Mouse (Mus musculus): ENCODE measurements around the gene Colca2.
A peak's percentile ranks its signal among the peaks of the same experiment; 100 is the strongest.

Gene Colca2

GRCm38 (mm10) chr9:51278500-51279381, at the start of gene Colca2:
Gene Colca2, minus strand, starts transcription at chr9:51278569.
- DNase-seq (ENCODE audit: low read depth, low spot score) = peak; percentile 63

DNA sequence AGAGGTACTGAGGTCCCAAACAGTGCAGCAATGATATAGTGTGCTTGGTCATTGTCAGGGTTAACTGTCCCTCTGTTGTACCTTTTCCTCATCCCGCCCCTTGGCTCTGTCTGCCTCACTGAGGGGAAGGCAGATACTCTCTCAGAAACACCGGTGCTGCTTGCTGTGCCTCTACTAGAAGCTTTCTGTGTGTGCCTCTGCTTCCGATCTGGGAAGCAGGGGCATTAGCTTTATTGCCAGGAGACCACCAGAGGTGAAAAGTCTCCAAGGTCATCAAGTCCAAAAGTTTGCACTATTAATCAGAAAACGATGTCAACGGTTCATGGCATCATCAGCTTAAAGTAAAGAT, 49.2 kb upstream of the Colca2 start:
- no peak for DNase-seq (ENCODE audit: low read depth, low spot score)

DNA sequence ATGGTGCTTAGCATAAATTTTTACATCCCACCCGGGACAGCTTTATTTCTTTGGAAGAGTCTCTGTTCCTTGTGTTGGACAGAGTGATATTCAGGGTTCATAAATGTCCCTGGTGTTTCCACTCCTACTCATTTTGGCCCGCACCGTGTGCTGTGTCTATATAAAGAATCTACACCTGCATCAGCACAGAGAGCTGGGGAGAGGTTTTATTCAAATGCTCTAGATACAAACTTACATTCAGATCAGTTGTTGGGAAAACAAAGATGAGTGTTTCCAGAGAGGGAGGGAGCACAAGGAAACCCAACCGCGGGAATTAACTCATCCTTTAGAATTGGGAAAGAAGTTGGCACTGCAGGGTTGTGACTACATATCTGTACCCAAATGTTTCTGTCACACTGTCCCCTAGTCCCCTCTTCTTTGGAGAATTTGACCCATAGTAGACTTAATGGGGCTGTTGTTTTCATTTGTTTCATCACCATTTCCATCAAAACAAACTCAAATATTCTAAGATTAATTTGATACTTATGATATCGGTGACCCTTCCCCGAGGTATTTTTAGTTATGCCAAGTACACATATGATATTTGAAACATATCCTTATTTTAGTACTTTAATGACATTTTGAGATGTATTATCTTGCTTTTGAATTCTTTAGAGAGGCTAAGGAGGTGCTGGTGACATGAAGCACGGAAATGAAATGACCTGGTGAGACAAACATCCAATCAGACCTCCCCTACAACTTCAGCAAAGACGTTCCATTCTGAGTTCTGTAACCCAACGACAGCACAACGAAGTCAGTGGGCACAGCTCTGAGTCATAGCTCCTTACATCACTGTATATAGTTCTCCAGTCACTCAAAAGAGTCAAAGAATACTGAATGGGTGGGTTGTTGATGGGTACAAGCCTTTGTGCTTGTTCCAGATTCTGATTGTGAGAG, 48.5 kb upstream of the Colca2 start:
- no peak for DNase-seq (ENCODE audit: low read depth, low spot score)

GRCm38 (mm10) chr9:51324406-51325065, 46.2 kb upstream of the Colca2 start:
- DNase-seq (ENCODE audit: low read depth, low spot score) = no peak

GRCm38 (mm10) chr9:51320096-51320495, 41.7 kb upstream of the Colca2 start:
- DNase-seq (ENCODE audit: low read depth, low spot score) = no peak

- no peak for DNase-seq (ENCODE audit: low read depth, low spot score)
Observed at GRCm38 (mm10) chr9:51318246-51318645, 39.9 kb upstream of the Colca2 start.

GRCm38 (mm10) chr9:51317322-51317721, 39.0 kb upstream of the Colca2 start:
- DNase-seq (ENCODE audit: low read depth, low spot score) = no peak

DNA sequence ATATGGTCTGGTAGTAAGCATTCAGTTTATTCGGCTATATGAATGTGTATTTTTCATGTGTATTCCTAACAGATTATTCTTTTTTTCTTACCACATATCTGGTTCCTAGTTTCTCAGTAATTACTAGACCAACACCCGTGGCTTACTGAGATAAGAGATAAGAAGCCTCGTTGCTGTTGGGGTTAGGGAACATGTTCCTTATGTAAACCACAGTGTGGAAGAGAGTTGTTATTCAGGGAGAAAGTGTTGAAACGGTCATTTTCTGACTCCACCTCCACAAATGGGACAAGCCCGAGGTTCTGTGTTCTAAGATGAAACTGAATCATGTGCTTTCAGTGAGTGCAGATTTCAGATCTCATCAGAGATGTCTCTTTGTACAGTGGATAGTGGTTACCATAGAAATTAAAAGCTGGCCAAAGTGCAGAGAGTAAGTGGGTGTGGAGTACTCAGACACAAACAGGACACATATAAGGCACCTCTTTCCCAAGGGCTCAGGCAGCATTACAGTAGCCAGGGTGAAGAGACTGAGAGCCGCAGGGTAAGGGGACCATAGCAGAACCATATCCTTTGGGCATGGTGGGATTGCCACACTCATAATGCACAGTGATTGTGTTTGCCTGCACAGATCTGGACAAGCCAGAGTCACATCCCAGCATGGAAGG, 37.2 kb upstream of the Colca2 start:
- no peak for DNase-seq (ENCODE audit: low read depth, low spot score)

DNA sequence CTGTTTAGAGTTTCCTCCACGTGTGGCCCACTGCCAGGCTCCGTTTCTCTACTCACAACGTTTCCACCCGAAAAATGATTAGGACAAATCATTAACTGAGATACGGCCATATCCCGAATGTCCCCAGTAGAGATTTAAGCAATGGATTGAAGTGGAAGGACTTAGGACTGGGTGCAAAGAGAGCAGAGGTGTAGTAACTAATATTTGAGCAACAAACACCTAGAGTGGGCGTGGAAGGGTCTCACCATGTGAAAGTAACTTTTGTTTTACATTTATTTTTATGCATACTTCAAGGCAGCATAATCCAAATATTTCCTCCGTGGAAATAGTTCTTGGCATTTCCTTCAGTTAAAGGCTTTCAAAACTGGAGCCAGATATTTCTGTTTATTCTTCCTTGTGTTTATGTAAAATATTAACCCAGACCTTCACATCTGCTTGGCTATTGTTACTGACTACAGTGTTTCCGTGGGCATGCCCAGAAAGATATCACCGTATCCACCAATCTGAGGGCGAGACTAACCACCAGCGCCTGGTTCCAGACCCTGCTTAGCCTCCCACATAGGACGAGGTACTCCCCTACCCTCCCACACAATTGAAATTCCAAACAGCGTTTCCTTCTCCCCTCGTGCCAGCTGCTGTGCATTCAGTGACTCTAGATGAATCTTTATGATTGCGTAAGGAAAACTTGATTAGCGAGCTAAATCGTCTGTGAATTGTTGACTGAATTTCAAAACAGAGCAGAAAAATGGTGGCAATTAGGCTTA, 34.4 kb upstream of the Colca2 start:
- DNase-seq (ENCODE audit: low read depth, low spot score) = no peak

DNA sequence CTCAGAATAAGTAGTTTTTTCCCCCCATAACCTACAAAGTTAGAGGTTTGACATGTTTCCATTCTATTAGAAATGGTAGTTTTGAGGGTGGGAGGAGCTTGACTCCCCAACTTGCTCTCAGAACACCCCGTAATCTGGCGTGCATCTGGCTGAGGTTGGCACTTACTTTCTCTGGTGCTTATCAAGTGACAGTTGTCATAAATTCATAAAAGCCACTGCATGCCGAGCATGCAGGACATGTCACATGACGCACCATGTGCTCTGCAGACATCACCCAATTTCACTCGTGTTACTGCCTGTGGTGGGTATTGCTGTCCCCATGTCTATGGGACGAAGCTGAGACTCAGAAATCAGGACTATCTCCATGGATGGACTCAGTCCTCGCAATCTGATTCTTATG, 32.1 kb upstream of the Colca2 start:
- DNase-seq (ENCODE audit: low read depth, low spot score) = no peak

DNA sequence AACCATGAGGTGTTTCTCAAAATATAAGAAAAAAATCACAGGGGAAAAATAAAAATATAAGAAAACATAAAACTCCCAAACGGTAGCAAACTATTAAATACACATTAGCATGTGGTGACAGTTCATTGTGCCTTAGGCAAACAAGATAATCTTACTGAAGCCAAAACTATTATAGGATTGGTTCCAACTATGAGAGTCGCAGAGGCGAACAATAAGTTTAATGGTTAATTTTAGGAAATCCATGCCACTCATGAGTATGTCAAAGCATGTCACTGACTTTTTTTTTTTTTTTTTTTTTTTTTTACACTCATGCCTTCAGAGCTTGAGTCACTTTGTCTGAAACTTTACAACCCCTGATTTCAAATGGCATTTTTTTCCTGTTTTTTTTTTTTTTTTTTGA, 28.0 kb upstream of the Colca2 start:
- DNase-seq (ENCODE audit: low read depth, low spot score) = no peak

- DNase-seq (ENCODE audit: low read depth, low spot score) = no peak
Observed at GRCm38 (mm10) chr9:51305146-51305545, 26.8 kb upstream of the Colca2 start.

DNA sequence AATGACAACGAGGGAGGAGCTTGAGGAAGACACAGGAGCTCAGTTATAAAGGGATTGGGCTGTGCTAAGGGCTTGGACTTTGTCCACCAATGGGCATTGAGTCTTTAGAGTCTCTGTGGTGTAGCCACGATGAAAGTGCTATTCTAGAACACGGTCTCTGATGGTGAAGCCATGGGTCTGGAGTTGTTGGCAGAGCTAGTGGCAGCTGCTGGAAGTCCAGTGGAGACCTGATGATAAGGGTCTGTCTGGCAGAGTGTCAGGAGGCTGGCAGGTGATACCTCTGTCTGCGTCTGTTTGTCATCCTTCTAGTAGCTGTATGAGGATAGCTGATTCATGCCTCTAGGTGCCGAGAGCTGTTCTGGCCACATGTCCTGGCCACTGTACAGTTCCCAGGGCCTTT, 25.6 kb upstream of the Colca2 start:
- DNase-seq (ENCODE audit: low read depth, low spot score) = no peak

- DNase-seq (ENCODE audit: low read depth, low spot score) = no peak
Observed at GRCm38 (mm10) chr9:51293541-51293940, 15.2 kb upstream of the Colca2 start.

DNA sequence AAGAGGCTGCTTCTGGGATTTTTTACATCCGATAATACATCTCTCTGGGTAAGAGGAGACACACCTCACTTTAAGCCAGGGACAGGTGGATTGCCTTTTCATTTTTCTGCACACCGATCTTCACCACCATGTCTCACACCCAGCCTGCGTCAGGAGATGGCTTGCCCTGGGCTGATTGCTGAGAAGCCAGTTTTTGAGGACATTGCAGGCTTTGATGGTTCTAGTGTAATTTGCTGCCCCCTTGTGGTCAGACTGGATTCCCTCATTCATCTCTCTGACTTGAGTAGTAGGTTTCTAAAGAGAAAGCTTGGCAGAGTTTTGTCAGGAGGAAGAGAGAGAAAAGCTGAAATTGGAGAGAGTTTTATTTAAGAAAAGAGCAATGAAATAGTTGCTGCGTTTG, 14.3 kb upstream of the Colca2 start:
- peak; percentile 79 for DNase-seq (ENCODE audit: low read depth, low spot score)

DNA sequence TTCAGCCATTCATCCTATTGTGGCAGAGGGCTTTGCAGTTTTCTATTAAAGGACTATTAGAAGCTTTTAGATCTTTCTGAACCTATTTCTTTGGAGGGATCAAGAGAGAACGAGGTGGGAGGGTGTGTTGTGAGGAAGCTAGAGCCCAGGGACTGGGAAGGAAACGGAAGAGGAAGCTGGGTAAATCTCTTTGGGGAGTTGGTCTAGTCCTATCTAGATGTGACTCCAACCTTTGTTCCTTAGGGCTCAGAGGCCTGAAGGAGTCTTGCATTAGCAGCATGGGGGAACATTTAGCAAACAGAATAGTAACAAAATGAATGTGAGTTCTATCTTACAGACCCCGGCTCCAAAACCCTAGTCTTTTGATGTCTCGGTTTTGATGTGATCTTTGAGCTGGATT, 12.6 kb upstream of the Colca2 start:
- DNase-seq (ENCODE audit: low read depth, low spot score) = no peak

- DNase-seq (ENCODE audit: low read depth, low spot score) = no peak
Observed at GRCm38 (mm10) chr9:51286079-51286478, 7.7 kb upstream of the Colca2 start.

DNA sequence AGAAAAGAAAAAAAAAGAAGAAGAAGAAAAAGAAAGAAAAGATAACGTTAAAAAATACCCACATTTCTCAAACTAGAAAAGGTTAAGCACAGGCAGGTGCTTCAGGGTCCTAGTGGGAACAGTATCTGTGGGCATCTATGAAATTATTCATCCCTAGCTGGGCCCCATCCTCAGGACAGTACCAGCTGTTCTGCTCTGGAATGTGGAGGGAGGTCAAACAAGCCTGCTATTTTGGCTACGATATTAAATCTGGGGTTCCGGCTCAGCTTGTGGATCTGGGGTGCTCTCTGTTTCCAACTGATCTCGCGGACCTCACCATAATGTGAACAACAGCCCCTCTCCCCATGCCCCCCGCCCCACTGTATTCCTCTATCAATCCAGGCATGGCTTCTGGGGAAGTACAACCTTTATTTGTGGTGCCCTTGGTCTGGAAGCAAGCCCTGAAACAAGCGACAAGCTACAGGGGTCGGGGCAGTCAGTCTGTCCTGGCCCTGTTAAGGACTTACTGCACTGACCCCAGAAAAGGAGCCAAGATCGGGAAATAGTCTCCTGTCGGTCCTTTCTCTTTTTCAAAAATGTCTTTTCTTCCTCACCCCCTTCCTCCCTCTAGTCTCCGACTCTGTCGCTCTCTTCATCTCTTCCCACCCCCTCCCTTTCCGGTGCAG, 403 bp downstream of the Colca2 start:
- peak; percentile 6 for DNase-seq (ENCODE audit: low read depth, low spot score)

- no peak for DNase-seq (ENCODE audit: low read depth, low spot score)
Observed at GRCm38 (mm10) chr9:51274678-51275077, 3.7 kb downstream of the Colca2 start.

DNA sequence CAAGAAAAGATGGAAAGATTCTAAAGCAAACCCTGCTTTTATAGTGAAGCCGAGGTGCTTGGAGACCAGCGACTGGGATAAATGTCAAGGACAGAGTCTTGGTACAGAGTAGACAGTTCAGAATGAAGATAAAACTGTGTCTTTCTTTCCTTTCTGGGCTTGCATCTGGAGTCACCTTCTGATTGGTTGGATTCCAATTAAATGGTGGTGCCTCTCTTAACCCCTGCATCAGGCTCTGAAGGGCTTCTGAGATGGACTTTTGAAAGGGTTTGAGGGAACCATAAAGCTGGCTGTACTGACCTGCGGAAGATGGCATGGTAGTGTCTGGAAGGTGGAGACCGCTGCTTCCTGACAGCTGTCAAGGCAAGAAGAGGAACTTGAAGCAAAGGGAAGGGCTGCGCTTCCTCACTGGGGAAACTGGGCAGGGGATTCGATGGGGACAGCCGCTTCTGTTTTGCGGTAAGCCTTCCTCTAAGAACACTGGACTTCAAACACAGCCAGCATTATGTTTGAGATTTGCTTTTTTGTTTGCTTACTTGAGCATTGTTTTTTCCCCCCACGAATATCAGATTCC, 4.7 kb downstream of the Colca2 start:
- DNase-seq (ENCODE audit: low read depth, low spot score) = no peak
